ENCODE assay signal across 9 mouse cellular contexts in the genomic region with DNA sequence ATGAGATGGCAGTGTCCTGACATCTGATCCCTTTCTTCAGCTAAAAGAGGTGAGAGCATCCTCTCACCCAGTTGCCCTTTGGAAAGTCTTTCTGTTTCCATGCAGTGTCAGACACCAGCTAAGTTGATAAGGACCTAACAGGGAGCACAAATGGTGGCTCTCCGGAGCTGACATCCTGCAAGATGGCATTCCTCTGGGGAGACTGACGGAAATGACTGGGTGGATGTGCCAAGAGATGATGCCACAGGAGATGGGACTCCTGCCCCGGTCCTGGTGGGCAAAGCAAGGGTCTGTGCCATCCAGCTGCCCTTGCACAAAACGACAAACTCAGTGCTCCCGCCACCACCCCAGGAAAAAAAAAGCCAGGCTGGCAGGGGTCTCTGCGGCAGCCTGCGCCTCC. TPM values are rescaled to one million over a fixed set of nuclear protein-coding genes. Genes with fewer than 3 reads are reported as not detected.
DNase-seq lines count a peak whose midpoint lies in the region; ATAC-seq and TF ChIP-seq lines count a peak whose summit lies in the region.
"Had no signal": no experiment of that assay in that cellular context is flagged by ENCODE, and none has a peak within 500 bp of the region (broad histone marks: within the 10 kb centered on the region; RNA-seq: fewer than 3 reads in every experiment).

No protein-coding gene starts in this region.

- TF ChIP-seq POLR2A in bone marrow, adult 2 months (IDR thresholded peaks at IDR 0.05; ENCODE audit: borderline replicate concordance, control insufficient read depth, low read depth, low read length) = no peak

- peak overlapping the region; percentile 77 for H3K9ac ChIP-seq in heart, embryonic 14.5 days (ENCODE audit: low read length)
- peak overlapping the region; percentile 70 for H3K9ac ChIP-seq in hindbrain, embryonic 12.5 days
- H3K9ac ChIP-seq in midbrain, embryonic 13.5 days (replicated peaks) = peak overlapping the region; percentile 77

- H3K4me2 ChIP-seq in heart, embryonic 14.5 days (ENCODE audit: low read length) = peak overlapping the region; percentile 68
- peak overlapping the region; percentile 64 for H3K4me2 ChIP-seq in hindbrain, embryonic 12.5 days (replicated peaks)
- peak overlapping the region; percentile 67 for H3K4me2 ChIP-seq in midbrain, embryonic 13.5 days (replicated peaks)

- no peak; the same call in 1 of the 2 replicates for ATAC-seq in heart, embryonic 14.5 days (ENCODE audit: insufficient number of reproducible peaks, insufficient read depth, low FRiP score, low read depth)
- ATAC-seq in hindbrain, embryonic 12.5 days (ENCODE audit: low FRiP score) = peak; percentile 41
- ATAC-seq in midbrain, embryonic 13.5 days = 0 out of 2 replicates have a peak, but pooled peaks have one; percentile 4
- ATAC-seq: Patski had no signal

- DNase-seq in heart, postnatal 4 days = no peak
- no peak for DNase-seq in thymus, postnatal 4 days
- no peak for DNase-seq in left cerebral cortex, postnatal 14 days (ENCODE audit: low spot score in 2 of 2)
- DNase-seq in ovary, adult 18-20 months (ENCODE audit: low spot score) = no peak

- H3K9me3 ChIP-seq in heart, embryonic 14.5 days (ENCODE audit: control insufficient read depth, low read length) = no peaks in the 10 kb centered on the region
- no peaks in the 10 kb centered on the region for H3K9me3 ChIP-seq in hindbrain, embryonic 12.5 days (replicated peaks)
- no peaks in the 10 kb centered on the region for H3K9me3 ChIP-seq in midbrain, embryonic 13.5 days

- peak overlapping the region; percentile 83 to 90 for H3K27ac ChIP-seq in heart, embryonic 14.5 days (replicated peaks in 1 of 2; ENCODE audit: control insufficient read depth in 1 of 2, insufficient read depth in 1 of 2, low read depth in 2 of 2, low read length in 2 of 2)
- peak overlapping the region; percentile 4; the same call in 1 of the 2 replicates for H3K27ac ChIP-seq in bone marrow, adult 2 months (ENCODE audit: control insufficient read depth, insufficient read depth, low read depth, low read length, poor library complexity)
- peak overlapping the region; percentile 92 for H3K27ac ChIP-seq in hindbrain, embryonic 12.5 days
- H3K27ac ChIP-seq in midbrain, embryonic 13.5 days = peak overlapping the region; percentile 87

- H3K36me3 ChIP-seq in heart, embryonic 14.5 days (ENCODE audit: control insufficient read depth, insufficient read depth, low read length) = peaks cover 44% of the 10 kb centered on the region
- H3K36me3 ChIP-seq in hindbrain, embryonic 12.5 days = peaks cover 41% of the 10 kb centered on the region
- H3K36me3 ChIP-seq in midbrain, embryonic 13.5 days = peaks cover 51% of the 10 kb centered on the region

- 10% methylated on average over 5 of the region's 7 CpGs for whole genome bisulfite sequencing in heart, embryonic 14.5 days
- WGBS in bone marrow, adult 2 months = 95% methylated on average over 7 of the region's 7 CpGs
- 15% methylated on average over 7 of the region's 7 CpGs for WGBS in hindbrain, embryonic 12.5 days
- 25% methylated on average over 7 of the region's 7 CpGs for WGBS in midbrain, embryonic 13.5 days

- no peak for TF ChIP-seq CTCF in bone marrow, adult 2 months (IDR thresholded peaks at IDR 0.05; ENCODE audit: control insufficient read depth, insufficient read depth, low read length)

- H3K4me3 ChIP-seq in heart, embryonic 14.5 days (ENCODE audit: control insufficient read depth in 1 of 2, insufficient read depth in 1 of 2, low read depth in 1 of 2, low read length in 2 of 2) = peak overlapping the region; percentile 47 to 52
- H3K4me3 ChIP-seq in bone marrow, adult 2 months (replicated peaks; ENCODE audit: control insufficient read depth, low read depth, low read length) = no peak overlapping the region
- peak overlapping the region; percentile 39 for H3K4me3 ChIP-seq in hindbrain, embryonic 12.5 days
- H3K4me3 ChIP-seq in midbrain, embryonic 13.5 days (replicated peaks) = peak overlapping the region; percentile 45

- intact Hi-C loops in left cerebral cortex, postnatal 14 days (cut with DNase I) = no loop called here

- H3K27me3 ChIP-seq in heart, embryonic 14.5 days (ENCODE audit: control insufficient read depth, insufficient read depth, low read length) = no peaks in the 10 kb centered on the region
- no peaks in the 10 kb centered on the region for H3K27me3 ChIP-seq in hindbrain, embryonic 12.5 days
- no peaks in the 10 kb centered on the region for H3K27me3 ChIP-seq in midbrain, embryonic 13.5 days
- H3K27me3 ChIP-seq: Patski had no signal

- H3K4me1 ChIP-seq in heart, embryonic 14.5 days (ENCODE audit: control insufficient read depth in 2 of 2, insufficient read depth in 2 of 2, low read length in 2 of 2) = peaks cover 8 to 23% of the 10 kb centered on the region in 2 experiments
- H3K4me1 ChIP-seq in bone marrow, adult 2 months (ENCODE audit: control insufficient read depth, insufficient read depth, low read length) = no peaks in the 10 kb centered on the region
- peaks cover 40% of the 10 kb centered on the region for H3K4me1 ChIP-seq in hindbrain, embryonic 12.5 days
- peaks cover 28% of the 10 kb centered on the region for H3K4me1 ChIP-seq in midbrain, embryonic 13.5 days (replicated peaks)

RNA-seq across cellular contexts. Expression of a gene that starts 20.4 kb away (rescaled TPM):
- 20.8 and 25.6 TPM in 2 replicates for polyA plus RNA-seq in heart, embryonic 14.5 days (2014; fragmentation: Nextera tagmentation; extraction: Ambion mirVana)
- 10 to 100 TPM; 19.9 to 20.2 TPM for total RNA-seq in heart, postnatal 4 days (2021)
- polyA plus RNA-seq in bone marrow, adult 2 months (2011; ENCODE audit: insufficient read depth, insufficient read length, low replicate concordance, missing spikeins) = 1.8 and 12.9 TPM in 2 replicates
- polyA plus RNA-seq in hindbrain, embryonic 12.5 days (2016; fragmentation: Nextera tagmentation; extraction: Ambion mirVana) = 34.9 and 40.5 TPM in 2 replicates
- polyA plus RNA-seq in midbrain, embryonic 13.5 days (2015; fragmentation: Nextera tagmentation; extraction: Ambion mirVana) = 42.7 and 44.1 TPM in 2 replicates
- 10 to 100 TPM; 17.9 to 20.4 TPM for total RNA-seq in left cerebral cortex, postnatal 14 days (2021)

RNA-seq across cellular contexts. Expression of a gene that starts 28.9 kb away (rescaled TPM):
- 56.8 and 61.1 TPM in 2 replicates for polyA plus RNA-seq in heart, embryonic 14.5 days (2014; fragmentation: Nextera tagmentation; extraction: Ambion mirVana)
- total RNA-seq in heart, postnatal 4 days (2021) = 10 to 100 TPM; 71.8 to 76.6 TPM
- 4.2 and 15.9 TPM in 2 replicates for polyA plus RNA-seq in bone marrow, adult 2 months (2011; ENCODE audit: insufficient read depth, insufficient read length, low replicate concordance, missing spikeins)
- polyA plus RNA-seq in hindbrain, embryonic 12.5 days (2016; fragmentation: Nextera tagmentation; extraction: Ambion mirVana) = 157 and 159 TPM in 2 replicates
- 32.8 and 39.4 TPM in 2 replicates for polyA plus RNA-seq in midbrain, embryonic 13.5 days (2015; fragmentation: Nextera tagmentation; extraction: Ambion mirVana)
- total RNA-seq in left cerebral cortex, postnatal 14 days (2021) = 10 to 100 TPM; 19.5 to 26.4 TPM

RNA-seq across cellular contexts. Expression of a gene that starts 37.9 kb away (rescaled TPM):
- 70.6 and 74.6 TPM in 2 replicates for polyA plus RNA-seq in heart, embryonic 14.5 days (2014; fragmentation: Nextera tagmentation; extraction: Ambion mirVana)
- total RNA-seq in heart, postnatal 4 days (2021) = 10 to 100 TPM; 54.1 to 54.2 TPM
- polyA plus RNA-seq in bone marrow, adult 2 months (2011; ENCODE audit: insufficient read depth, insufficient read length, low replicate concordance, missing spikeins) = 37.9 and 71.3 TPM in 2 replicates
- polyA plus RNA-seq in hindbrain, embryonic 12.5 days (2016; fragmentation: Nextera tagmentation; extraction: Ambion mirVana) = 153 and 157 TPM in 2 replicates
- polyA plus RNA-seq in midbrain, embryonic 13.5 days (2015; fragmentation: Nextera tagmentation; extraction: Ambion mirVana) = 171 and 181 TPM in 2 replicates
- 10 to 100 TPM; 90.8 to 90.9 TPM for total RNA-seq in left cerebral cortex, postnatal 14 days (2021)

RNA-seq across cellular contexts. Expression of a gene that starts 46.8 kb away (rescaled TPM):
- polyA plus RNA-seq in heart, embryonic 14.5 days (2014; fragmentation: Nextera tagmentation; extraction: Ambion mirVana) = 18.5 and 18.6 TPM in 2 replicates
- total RNA-seq in heart, postnatal 4 days (2021) = 10 to 100 TPM; 13.7 to 15.1 TPM
- polyA plus RNA-seq in bone marrow, adult 2 months (2011; ENCODE audit: insufficient read depth, insufficient read length, low replicate concordance, missing spikeins) = 1.4 TPM in 1 of 2 replicates, not detected in the other
- 5.0 and 5.3 TPM in 2 replicates for polyA plus RNA-seq in hindbrain, embryonic 12.5 days (2016; fragmentation: Nextera tagmentation; extraction: Ambion mirVana)
- 4.1 and 5.5 TPM in 2 replicates for polyA plus RNA-seq in midbrain, embryonic 13.5 days (2015; fragmentation: Nextera tagmentation; extraction: Ambion mirVana)
- 1 to 10 TPM; 2.3 to 2.8 TPM for total RNA-seq in left cerebral cortex, postnatal 14 days (2021)

Comparison
In these comparisons a context has a peak if more than half of its experiments do, and no peak if none do; other contexts are left out.
1. H3K27ac ChIP-seq: peak in every context shown above with its lines; median percentile 92 in hindbrain, embryonic 12.5 days; 87 in midbrain, embryonic 13.5 days; 86 in heart, embryonic 14.5 days; 4 in bone marrow, adult 2 months.